Mouse (Mus musculus) bone marrow macrophage, adult 2 months (primary cell): ENCODE data around the gene Pllp.

ENCODE experiments used
- CTCF ChIP-seq: IDR thresholded peaks from 2 replicates; pipeline ENCODE4 v1.5.1; 2012; ENCODE audit warnings: low read depth, mild to moderate bottlenecking, low read length, moderate library complexity
- POLR2A ChIP-seq: IDR thresholded peaks from 2 replicates; pipeline ENCODE4 v1.6.1; 2012; ENCODE audit warnings: mild to moderate bottlenecking, low read depth, low read length, borderline replicate concordance

GRCm38 (mm10) chr8:94646165-94646564, 49.9 kb downstream of the Pllp start:
- TF ChIP-seq POLR2A (no peak), CTCF (no peak)
